Mouse (Mus musculus): ENCODE measurements around the gene Il23a. TPM values are rescaled to one million over a fixed set of nuclear protein-coding genes. Genes with fewer than 3 reads are reported as not detected.

Il23a gene
- polyA plus RNA-seq, 2 experiments, result 0.28 to 0.31 TPM

- peak overlapping the region; percentile 93 for H3K4me3 ChIP-seq (replicated peaks; ENCODE audit: low read length)
- H3K4me1 ChIP-seq (ENCODE audit: control insufficient read depth, insufficient read depth, low read length), result peaks cover 7% of the 10 kb centered on the region; the same call in 1 of the 2 replicates
- no peak overlapping the region for H3K9ac ChIP-seq (ENCODE audit: low read depth, low read length, severe bottlenecking)
- H3K9me3 ChIP-seq (ENCODE audit: control insufficient read depth, low read length), result no peaks in the 10 kb centered on the region
- H3K27me3 ChIP-seq (ENCODE audit: control insufficient read depth, insufficient read depth, low read length), result no peaks in the 10 kb centered on the region
- TF ChIP-seq POLR2A (IDR thresholded peaks at IDR 0.05; ENCODE audit: borderline replicate concordance, extremely low read depth, insufficient read depth, insufficient read length), result no peak
- no peak overlapping the region for H3K27ac ChIP-seq (replicated peaks; ENCODE audit: low read depth, low read length)
- peak overlapping the region; percentile 71 for H3K4me2 ChIP-seq (replicated peaks; ENCODE audit: low read depth, low read length, severe bottlenecking)
- ATAC-seq (ENCODE audit: low FRiP score, low read depth) (no peak), DNase-seq (ENCODE audit: low spot score) (no peak)
- H3K36me3 ChIP-seq (ENCODE audit: control insufficient read depth, insufficient read depth, low read length), result peaks cover 2% of the 10 kb centered on the region
- 61% methylated on average over 2 of the region's 2 CpGs for WGBS
Measured at GRCm38 (mm10) chr10:128338948-128339347, 40.4 kb upstream of the Il23a start.

GRCm38 (mm10) chr10:128338415-128338814 is 39.9 kb upstream of the Il23a start:
- Histone ChIP-seq H3K4me3 (replicated peaks; ENCODE audit: low read length) (peak overlapping the region; percentile 93), H3K4me1 (ENCODE audit: control insufficient read depth, insufficient read depth, low read length) (peaks cover 7% of the 10 kb centered on the region; the same call in 1 of the 2 replicates), H3K27me3 (ENCODE audit: control insufficient read depth, insufficient read depth, low read length) (no peaks in the 10 kb centered on the region), H3K4me2 (replicated peaks; ENCODE audit: low read depth, low read length, severe bottlenecking) (peak overlapping the region; percentile 71), H3K27ac (replicated peaks; ENCODE audit: low read depth, low read length) (peak overlapping the region; percentile 91), H3K36me3 (ENCODE audit: control insufficient read depth, insufficient read depth, low read length) (peaks cover 2% of the 10 kb centered on the region), H3K9me3 (ENCODE audit: control insufficient read depth, low read length) (no peaks in the 10 kb centered on the region), H3K9ac (ENCODE audit: low read depth, low read length, severe bottlenecking) (peak overlapping the region; percentile 85)
- 16% methylated on average over 5 of the region's 5 CpGs for WGBS
- ATAC-seq (ENCODE audit: low FRiP score, low read depth), result no peak
- no peak for TF ChIP-seq POLR2A (IDR thresholded peaks at IDR 0.05; ENCODE audit: borderline replicate concordance, extremely low read depth, insufficient read depth, insufficient read length)
- DNase-seq (ENCODE audit: low spot score), result no peak

GRCm38 (mm10) chr10:128337306-128338181 is 39.0 kb upstream of the Il23a start, which contains the start of gene Cs:
Gene Cs (plus strand): TSS chr10:128337734.
- Histone ChIP-seq H3K9me3 (ENCODE audit: control insufficient read depth, low read length) (no peaks in the 10 kb centered on the region), H3K4me1 (ENCODE audit: control insufficient read depth, insufficient read depth, low read length) (peaks cover 7% of the 10 kb centered on the region; the same call in 1 of the 2 replicates), H3K27me3 (ENCODE audit: control insufficient read depth, insufficient read depth, low read length) (no peaks in the 10 kb centered on the region), H3K9ac (ENCODE audit: low read depth, low read length, severe bottlenecking) (peak within 1 kb of the TSS; percentile 85), H3K4me2 (replicated peaks; ENCODE audit: low read depth, low read length, severe bottlenecking) (peak within 1 kb of the TSS; percentile 71), H3K4me3 (replicated peaks; ENCODE audit: low read length) (peak within 1 kb of the TSS; percentile 93), H3K36me3 (ENCODE audit: control insufficient read depth, insufficient read depth, low read length) (peaks cover 2% of the 10 kb centered on the region), H3K27ac (replicated peaks; ENCODE audit: low read depth, low read length) (peak within 1 kb of the TSS; percentile 91)
- TF ChIP-seq POLR2A (IDR thresholded peaks at IDR 0.05; ENCODE audit: borderline replicate concordance, extremely low read depth, insufficient read depth, insufficient read length), result peak; percentile 70; the same call in 1 of the 2 replicates
- DNase-seq (ENCODE audit: low spot score) (peak; percentile 98), ATAC-seq (ENCODE audit: low FRiP score, low read depth) (peak; percentile 99)
- WGBS, result under 1% methylated on average over 57 of the region's 61 CpGs

- Histone ChIP-seq H3K4me2 (replicated peaks; ENCODE audit: low read depth, low read length, severe bottlenecking) (peak overlapping the region; percentile 65), H3K4me3 (replicated peaks; ENCODE audit: low read length) (peak overlapping the region; percentile 93; the same call in 1 of the 2 replicates), H3K9me3 (ENCODE audit: control insufficient read depth, low read length) (no peaks in the 10 kb centered on the region), H3K27me3 (ENCODE audit: control insufficient read depth, insufficient read depth, low read length) (no peaks in the 10 kb centered on the region), H3K36me3 (ENCODE audit: control insufficient read depth, insufficient read depth, low read length) (peaks cover 2% of the 10 kb centered on the region; the same call in 1 of the 2 replicates), H3K27ac (replicated peaks; ENCODE audit: low read depth, low read length) (no peak overlapping the region), H3K9ac (ENCODE audit: low read depth, low read length, severe bottlenecking) (no peak overlapping the region; the same call in 1 of the 2 replicates), H3K4me1 (ENCODE audit: control insufficient read depth, insufficient read depth, low read length) (peaks cover 7% of the 10 kb centered on the region; the same call in 1 of the 2 replicates)
- ATAC-seq (ENCODE audit: low FRiP score, low read depth) (no peak), DNase-seq (ENCODE audit: low spot score) (no peak)
- no peak for TF ChIP-seq POLR2A (IDR thresholded peaks at IDR 0.05; ENCODE audit: borderline replicate concordance, extremely low read depth, insufficient read depth, insufficient read length)
- 88% methylated on average over 3 of the region's 3 CpGs for WGBS
Measured at GRCm38 (mm10) chr10:128336597-128336996, 38.0 kb upstream of the Il23a start.

GRCm38 (mm10) chr10:128336195-128336594 is 37.6 kb upstream of the Il23a start:
- H3K4me2 ChIP-seq (replicated peaks; ENCODE audit: low read depth, low read length, severe bottlenecking), result no peak overlapping the region
- no peak for TF ChIP-seq POLR2A (IDR thresholded peaks at IDR 0.05; ENCODE audit: borderline replicate concordance, extremely low read depth, insufficient read depth, insufficient read length)
- no peak overlapping the region for H3K27ac ChIP-seq (replicated peaks; ENCODE audit: low read depth, low read length)
- H3K27me3 ChIP-seq (ENCODE audit: control insufficient read depth, insufficient read depth, low read length), result no peaks in the 10 kb centered on the region
- no peaks in the 10 kb centered on the region for H3K9me3 ChIP-seq (ENCODE audit: control insufficient read depth, low read length)
- peaks cover 2% of the 10 kb centered on the region; the same call in 1 of the 2 replicates for H3K36me3 ChIP-seq (ENCODE audit: control insufficient read depth, insufficient read depth, low read length)
- 87% methylated on average over 3 of the region's 3 CpGs for WGBS
- peaks cover 7% of the 10 kb centered on the region; the same call in 1 of the 2 replicates for H3K4me1 ChIP-seq (ENCODE audit: control insufficient read depth, insufficient read depth, low read length)
- no peak for DNase-seq (ENCODE audit: low spot score)
- H3K4me3 ChIP-seq (replicated peaks; ENCODE audit: low read length), result no peak overlapping the region
- ATAC-seq (ENCODE audit: low FRiP score, low read depth), result no peak
- no peak overlapping the region for H3K9ac ChIP-seq (ENCODE audit: low read depth, low read length, severe bottlenecking)

Measured in limb, embryonic 14.5 days (tissue).